ENCODE assay signal across 24 mouse cellular contexts in genomic region chr6:120101996-120102395, GRCm38 (mm10). TPM values are rescaled to one million over a fixed set of nuclear protein-coding genes. Genes with fewer than 3 reads are reported as not detected.
"Had no signal": no experiment of that assay in that cellular context is flagged by ENCODE, and none has a peak within 500 bp of the region (broad histone marks: within the 10 kb centered on the region; RNA-seq: fewer than 3 reads in every experiment).

No protein-coding gene starts in this region.

- DNase-seq: kidney, adult 18-20 months; kidney, postnatal 25 days; layer of hippocampus, adult 9-11 months; left cerebral cortex, postnatal 4 days; liver, postnatal 0 days; lung, postnatal 10 days; lung, postnatal 36 days; right cerebral cortex, postnatal 14 days; spleen, adult 18-20 months; thymus, postnatal 36 days had no signal

- H3K36me3 ChIP-seq: limb, embryonic 12.5 days; limb, embryonic 15.5 days; lung, embryonic 15.5 days; midbrain, embryonic 12.5 days; midbrain, embryonic 15.5 days; neural tube, embryonic 12.5 days; neural tube, embryonic 15.5 days; stomach, embryonic 15.5 days had no signal

- H3K9ac ChIP-seq: limb, embryonic 12.5 days; limb, embryonic 15.5 days; liver, embryonic 14.5 days; liver, postnatal 0 days; lung, embryonic 15.5 days; midbrain, embryonic 12.5 days; midbrain, embryonic 15.5 days; neural tube, embryonic 12.5 days; neural tube, embryonic 15.5 days; stomach, embryonic 15.5 days had no signal

- H3K4me1 ChIP-seq: limb, embryonic 12.5 days; limb, embryonic 15.5 days; lung, embryonic 15.5 days; midbrain, embryonic 12.5 days; midbrain, embryonic 15.5 days; neural tube, embryonic 12.5 days; neural tube, embryonic 15.5 days; stomach, embryonic 15.5 days had no signal

- ATAC-seq: liver, postnatal 0 days; midbrain, embryonic 15.5 days had no signal

- H3K4me3 ChIP-seq: layer of hippocampus, adult 2 months; limb, embryonic 12.5 days; limb, embryonic 15.5 days; lung, embryonic 15.5 days; midbrain, embryonic 12.5 days; midbrain, embryonic 15.5 days; neural tube, embryonic 12.5 days; neural tube, embryonic 15.5 days; stomach, embryonic 15.5 days had no signal

- H3K27me3 ChIP-seq: limb, embryonic 12.5 days; limb, embryonic 15.5 days; lung, embryonic 15.5 days; midbrain, embryonic 12.5 days; midbrain, embryonic 15.5 days; neural tube, embryonic 12.5 days; neural tube, embryonic 15.5 days; stomach, embryonic 15.5 days had no signal

- H3K27ac ChIP-seq: kidney, postnatal 0 days; layer of hippocampus, adult 2 months; limb, embryonic 12.5 days; limb, embryonic 15.5 days; liver, embryonic 14.5 days; lung, embryonic 15.5 days; midbrain, embryonic 12.5 days; midbrain, embryonic 15.5 days; neural tube, embryonic 12.5 days; neural tube, embryonic 15.5 days; stomach, embryonic 15.5 days had no signal

RNA-seq across cellular contexts. Expression of gene Ninj2, which starts 8.8 kb away (rescaled TPM):
- total RNA-seq: left cerebral cortex, postnatal 4 days had no signal
- polyA plus RNA-seq: kidney, embryonic 14.5 days; kidney, postnatal 0 days; large intestine, adult 2 months; limb, embryonic 12.5 days; liver, embryonic 11.5 days; midbrain, embryonic 12.5 days; midbrain, embryonic 15.5 days; neural tube, embryonic 12.5 days; stomach, embryonic 15.5 days had no signal
